Mouse (Mus musculus): ENCODE data around the gene Tfam. TPM values are rescaled to one million over a fixed set of nuclear protein-coding genes. Genes with fewer than 3 reads are reported as not detected.
A peak's percentile ranks its signal among the peaks of the same experiment; 100 is the strongest.

Tfam gene
- total RNA-seq, 2 experiments from 2014 or later: 71.6 to 91.8 TPM

- no peak for ATAC-seq (replicated peaks; ENCODE audit: poor library complexity, severe bottlenecking)
Measured at GRCm38 (mm10) chr10:71234071-71234470, 4.0 kb downstream of the Tfam start.

- ATAC-seq (replicated peaks; ENCODE audit: poor library complexity, severe bottlenecking): peak; percentile 82
Measured at GRCm38 (mm10) chr10:71225894-71226293, 12.2 kb downstream of the Tfam start.

- ATAC-seq (replicated peaks; ENCODE audit: poor library complexity, severe bottlenecking): no peak
Measured at GRCm38 (mm10) chr10:71223101-71223500, 15.0 kb downstream of the Tfam start.

GRCm38 (mm10) chr10:71222639-71223038 is 15.4 kb downstream of the Tfam start:
- ATAC-seq (replicated peaks; ENCODE audit: poor library complexity, severe bottlenecking): no peak

- peak; percentile 91 for ATAC-seq (replicated peaks; ENCODE audit: poor library complexity, severe bottlenecking)
Measured at GRCm38 (mm10) chr10:71218228-71218892, 19.7 kb downstream of the Tfam start.

GRCm38 (mm10) chr10:71215996-71216395 is 22.1 kb downstream of the Tfam start:
- no peak for ATAC-seq (replicated peaks; ENCODE audit: poor library complexity, severe bottlenecking)

- ATAC-seq (replicated peaks; ENCODE audit: poor library complexity, severe bottlenecking): no peak
Measured at GRCm38 (mm10) chr10:71201512-71201911, 36.6 kb downstream of the Tfam start.

- ATAC-seq (replicated peaks; ENCODE audit: poor library complexity, severe bottlenecking): no peak
Measured at GRCm38 (mm10) chr10:71200964-71201363, 37.1 kb downstream of the Tfam start.

GRCm38 (mm10) chr10:71198676-71199075 is 39.4 kb downstream of the Tfam start:
- no peak for ATAC-seq (replicated peaks; ENCODE audit: poor library complexity, severe bottlenecking)

- no peak for ATAC-seq (replicated peaks; ENCODE audit: poor library complexity, severe bottlenecking)
Measured at GRCm38 (mm10) chr10:71197036-71197785, 40.9 kb downstream of the Tfam start.

- no peak for ATAC-seq (replicated peaks; ENCODE audit: poor library complexity, severe bottlenecking)
Measured at GRCm38 (mm10) chr10:71195501-71195900, 42.6 kb downstream of the Tfam start.

GRCm38 (mm10) chr10:71194713-71195112 is 43.4 kb downstream of the Tfam start:
- no peak for ATAC-seq (replicated peaks; ENCODE audit: poor library complexity, severe bottlenecking)

GRCm38 (mm10) chr10:71193319-71193718 is 44.8 kb downstream of the Tfam start:
- no peak for ATAC-seq (replicated peaks; ENCODE audit: poor library complexity, severe bottlenecking)

GRCm38 (mm10) chr10:71192886-71193285 is 45.2 kb downstream of the Tfam start:
- no peak for ATAC-seq (replicated peaks; ENCODE audit: poor library complexity, severe bottlenecking)

GRCm38 (mm10) chr10:71188681-71189080 is 49.4 kb downstream of the Tfam start:
- ATAC-seq (replicated peaks; ENCODE audit: poor library complexity, severe bottlenecking): no peak

GRCm38 (mm10) chr10:71185059-71185458 is 53.0 kb downstream of the Tfam start:
- ATAC-seq (replicated peaks; ENCODE audit: poor library complexity, severe bottlenecking): no peak

- ATAC-seq (replicated peaks; ENCODE audit: poor library complexity, severe bottlenecking): no peak
Measured at GRCm38 (mm10) chr10:71183339-71184031, 54.6 kb downstream of the Tfam start.

- ATAC-seq (replicated peaks; ENCODE audit: poor library complexity, severe bottlenecking): no peak
Measured at GRCm38 (mm10) chr10:71181931-71182330, 56.1 kb downstream of the Tfam start.

- no peak for ATAC-seq (replicated peaks; ENCODE audit: poor library complexity, severe bottlenecking)
Measured at GRCm38 (mm10) chr10:71181091-71181490, 57.0 kb downstream of the Tfam start.

GRCm38 (mm10) chr10:71180057-71180456 is 58.0 kb downstream of the Tfam start:
- ATAC-seq (replicated peaks; ENCODE audit: poor library complexity, severe bottlenecking): no peak

GRCm38 (mm10) chr10:71177201-71177600 is 60.9 kb downstream of the Tfam start:
- no peak for ATAC-seq (replicated peaks; ENCODE audit: poor library complexity, severe bottlenecking)

All from granulocyte monocyte progenitor cell, adult 5-6 weeks (primary cell).